Mouse (Mus musculus) kidney, adult 2 months (tissue): ENCODE results near the gene Gm42417.

ENCODE experiments used
- CTCF ChIP-seq: fragments of 200-500 bp; conservative IDR thresholded peaks from 2 replicates; pipeline ENCODE4 v1.5.1; 2011; ENCODE audit warnings: low read depth, mild to moderate bottlenecking, control low read depth, low read length, moderate library complexity, mixed read lengths; ENCODE audit not compliant: insufficient read depth, insufficient read length
- POLR2A ChIP-seq: fragments of 200-500 bp; IDR thresholded peaks from one replicate; pipeline ENCODE4 v1.6.1; 2011; ENCODE audit warnings: low read depth, low read length, control low read depth

DNA sequence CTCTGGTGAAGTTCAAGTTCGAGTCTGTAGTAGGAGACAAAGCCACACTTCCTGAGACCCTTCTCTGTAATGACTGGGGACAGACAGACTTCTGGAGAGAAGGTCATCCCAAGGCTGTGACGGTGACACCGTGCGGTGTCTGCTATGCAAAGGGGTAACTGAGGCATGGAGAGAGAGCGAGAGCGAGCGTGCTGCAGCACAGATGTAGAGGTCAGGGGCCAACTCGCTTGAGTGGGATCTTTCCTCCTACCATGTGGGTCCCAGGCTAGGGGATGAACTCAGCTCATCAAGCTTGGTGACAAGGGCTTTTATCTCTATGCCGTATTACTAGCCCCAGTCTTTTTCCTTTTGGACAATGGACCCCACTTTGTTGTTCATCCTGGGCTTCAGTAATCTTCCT, 52.1 kb downstream of the Gm42417 start:
- TF ChIP-seq POLR2A (no peak), CTCF (no peak)
